Mouse (Mus musculus) left cerebral cortex, postnatal 14 days (tissue): Measurements from ENCODE around the gene Pld4. TPM values are rescaled to one million over a fixed set of nuclear protein-coding genes. Genes with fewer than 3 reads are reported as not detected.
A peak's percentile ranks its signal among the peaks of the same experiment; 100 is the strongest.

Experiments used
- DNase-seq, 2 experiments: peaks; one replicate each; pipeline ENCODE4 v3.0.0; 2021 to 2022; ENCODE audit warnings: low spot score in 2 of 2, mixed read lengths in 1 of 2
- intact Hi-C: fragments of 180-260 bp; cut with DNase I; formaldehyde crosslinking; loops from one replicate; pipeline ENCODE4 v1.15.1; 2025
- total RNA-seq, 2 experiments: library from RNA; stranded (reverse); gene quantifications; 2 replicates each; pipeline ENCODE4 v1.2.3; 2021

Gene Pld4
- total RNA-seq, 2 experiments from 2014 or later, result 9.8 to 11.4 TPM

DNA sequence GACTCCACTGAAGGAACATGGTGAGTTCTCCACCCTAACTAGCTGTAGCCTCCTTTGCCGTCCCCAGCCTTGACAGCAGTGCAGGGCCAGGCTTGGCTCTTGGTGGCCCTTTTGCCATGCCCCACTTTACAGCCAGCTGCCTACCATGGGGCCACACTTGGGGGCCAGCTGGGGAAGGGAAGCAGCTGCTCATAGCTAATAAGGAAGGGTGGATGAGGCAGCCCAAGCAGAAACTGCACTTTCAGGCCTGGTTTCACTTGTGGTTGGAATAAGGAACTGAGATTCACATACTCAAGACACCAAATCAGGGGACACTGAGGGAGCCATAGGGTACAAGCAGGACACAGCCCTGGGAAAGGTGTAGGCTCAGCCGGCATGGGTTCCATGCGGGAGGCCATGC lies 1.6 kb downstream of the Pld4 start:
- no peak for DNase-seq
- intact Hi-C loops, result no loop called here

DNA sequence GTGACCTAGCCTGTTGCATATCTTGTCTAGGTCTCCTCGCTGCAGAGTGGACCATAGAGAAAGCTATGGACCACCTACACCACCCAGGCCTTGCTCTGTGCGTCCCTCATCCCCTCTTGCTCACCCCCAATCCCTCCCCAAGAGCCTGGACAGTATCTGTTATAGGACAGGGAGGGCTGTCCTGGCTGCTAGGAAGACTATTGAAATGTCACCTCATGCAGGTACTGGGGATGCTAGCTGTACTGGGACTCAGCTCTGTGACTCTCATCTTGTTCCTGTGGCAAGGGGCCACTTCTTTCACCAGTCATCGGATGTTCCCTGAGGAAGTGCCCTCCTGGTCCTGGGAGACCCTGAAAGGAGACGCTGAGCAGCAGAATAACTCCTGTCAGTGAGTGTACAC lies 2.7 kb downstream of the Pld4 start:
- no peak for DNase-seq
- intact Hi-C loops, result no loop called here

DNA sequence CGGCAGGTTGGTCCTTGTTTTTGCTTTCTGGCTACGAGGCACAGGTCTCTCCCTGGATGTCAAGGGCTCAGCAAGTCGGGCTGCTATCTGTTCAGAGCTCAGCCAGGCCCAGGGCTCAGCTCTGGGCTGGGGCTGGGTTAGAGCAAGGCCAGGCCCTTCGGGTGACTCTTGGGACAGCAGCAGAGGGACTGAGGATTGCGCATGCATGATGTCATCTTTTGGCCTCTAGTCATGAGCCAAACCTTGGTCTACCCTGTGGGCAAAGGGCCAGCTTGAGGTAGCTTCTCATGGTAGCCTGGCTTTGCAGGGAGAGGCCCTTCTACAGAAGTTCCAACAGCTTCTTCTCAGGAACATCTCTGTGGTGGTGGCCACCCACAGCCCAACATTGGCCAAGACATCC lies 3.7 kb downstream of the Pld4 start:
- intact Hi-C loops, result no loop called here
- no peak for DNase-seq

DNA sequence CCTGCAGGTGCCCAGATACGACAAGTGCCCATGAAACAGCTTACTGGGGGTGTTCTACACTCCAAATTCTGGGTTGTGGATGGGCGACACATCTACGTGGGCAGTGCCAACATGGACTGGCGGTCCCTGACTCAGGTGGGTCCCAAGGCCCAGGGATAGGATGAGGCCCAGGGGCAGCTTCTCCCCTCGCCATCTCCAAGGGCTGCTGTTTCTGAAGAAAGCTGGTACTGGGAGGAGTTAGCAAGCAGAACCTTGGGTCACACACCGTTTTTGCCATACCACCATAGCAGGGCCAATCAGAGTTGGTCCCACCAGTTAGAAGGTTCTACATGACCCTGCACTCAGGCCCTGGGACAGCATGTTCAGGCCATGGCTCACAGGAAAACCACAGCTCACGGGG lies 4.5 kb downstream of the Pld4 start:
- intact Hi-C loops, result no loop called here
- no peak for DNase-seq

DNA sequence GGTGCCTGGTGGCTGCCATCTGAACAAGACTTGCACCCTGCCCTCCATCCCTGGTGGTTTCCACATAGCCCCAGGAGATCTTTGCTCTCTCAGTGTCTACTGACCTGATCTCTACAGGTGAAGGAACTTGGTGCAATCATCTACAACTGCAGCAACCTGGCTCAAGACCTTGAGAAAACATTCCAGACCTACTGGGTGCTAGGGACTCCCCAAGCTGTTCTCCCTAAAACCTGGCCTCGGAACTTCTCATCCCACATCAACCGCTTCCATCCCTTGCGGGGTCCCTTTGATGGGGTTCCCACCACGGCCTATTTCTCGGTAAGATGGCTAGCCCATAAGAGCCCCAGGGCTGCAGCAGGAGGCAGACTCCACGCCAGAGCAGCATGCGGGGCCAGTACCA lies 6.1 kb downstream of the Pld4 start:
- intact Hi-C loops, result no loop called here
- no peak for DNase-seq

DNA sequence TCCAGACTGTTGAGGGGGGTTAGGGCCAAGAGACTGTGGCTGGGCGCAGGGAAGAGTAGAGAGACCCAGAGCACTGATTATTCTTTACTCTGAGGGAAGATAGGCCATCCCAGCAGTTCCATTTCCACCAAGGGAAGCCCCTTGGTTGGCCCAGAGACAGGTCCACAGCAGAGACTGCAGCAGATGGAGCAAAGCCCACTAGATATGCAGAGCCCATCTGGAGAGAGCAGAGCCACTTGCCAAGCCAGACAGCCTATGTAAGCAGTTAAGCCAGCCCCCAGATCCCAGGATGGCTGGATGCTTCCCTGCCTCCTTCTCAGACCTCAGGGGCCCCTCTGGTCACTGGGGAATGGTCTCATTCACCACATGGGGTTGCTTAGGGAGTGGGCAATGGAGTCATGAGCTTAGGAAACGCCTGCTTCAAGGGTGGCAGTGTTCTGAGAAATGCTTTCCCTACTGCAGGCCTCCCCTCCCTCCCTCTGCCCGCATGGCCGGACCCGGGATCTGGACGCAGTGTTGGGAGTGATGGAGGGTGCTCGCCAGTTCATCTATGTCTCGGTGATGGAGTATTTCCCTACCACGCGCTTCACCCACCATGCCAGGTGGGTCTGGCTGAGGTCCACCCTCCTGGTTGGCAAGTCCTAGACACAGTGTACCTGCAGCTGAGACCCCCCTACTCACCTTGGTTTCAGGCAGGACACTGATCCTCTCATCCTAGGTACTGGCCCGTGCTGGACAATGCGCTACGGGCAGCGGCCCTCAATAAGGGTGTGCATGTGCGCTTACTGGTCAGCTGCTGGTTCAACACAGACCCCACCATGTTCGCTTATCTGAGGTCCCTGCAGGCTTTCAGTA lies 6.8 kb downstream of the Pld4 start:
- peak in 1 of 2 experiments; percentile 38 for DNase-seq
- intact Hi-C loops, result no loop called here

DNA sequence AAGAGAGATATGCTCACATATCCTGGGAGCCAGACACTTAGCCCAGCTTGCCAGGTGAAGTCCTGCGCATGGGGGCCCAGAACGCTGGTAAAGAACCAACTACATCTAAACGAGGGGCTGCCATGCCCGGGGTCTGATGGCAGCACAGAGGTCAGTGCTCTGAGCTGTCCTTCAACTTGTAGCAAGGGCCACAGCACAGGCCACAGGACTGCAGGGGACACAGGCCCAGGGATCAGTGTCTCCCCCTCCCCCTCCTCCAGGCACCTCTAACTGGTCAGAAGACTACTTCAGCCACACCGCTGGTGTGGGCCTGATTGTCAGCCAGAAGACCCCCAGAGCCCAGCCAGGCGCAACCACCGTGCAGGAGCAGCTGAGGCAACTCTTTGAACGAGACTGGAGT lies 7.7 kb downstream of the Pld4 start:
- intact Hi-C loops, result no loop called here
- no peak for DNase-seq

DNA sequence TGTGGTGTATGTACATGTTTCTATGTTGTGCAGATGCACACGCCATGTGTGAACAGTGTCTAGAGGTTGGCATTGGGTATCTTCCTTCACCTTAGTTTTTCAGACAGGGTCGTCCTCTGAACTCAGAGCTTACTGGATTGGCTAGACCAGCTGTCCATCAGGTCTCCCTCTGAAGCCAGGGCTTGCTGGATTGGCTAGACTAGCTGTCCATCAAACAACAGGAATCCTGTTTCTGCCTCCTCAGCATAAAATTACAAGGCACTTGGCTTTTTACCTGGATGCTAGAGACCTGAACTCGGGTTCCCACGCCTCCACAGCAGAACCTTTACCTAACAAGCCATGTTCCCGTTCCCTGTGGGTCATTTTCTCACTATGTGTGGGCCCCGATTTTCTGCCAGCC lies 8.6 kb downstream of the Pld4 start:
- intact Hi-C loops, result no loop called here

DNA sequence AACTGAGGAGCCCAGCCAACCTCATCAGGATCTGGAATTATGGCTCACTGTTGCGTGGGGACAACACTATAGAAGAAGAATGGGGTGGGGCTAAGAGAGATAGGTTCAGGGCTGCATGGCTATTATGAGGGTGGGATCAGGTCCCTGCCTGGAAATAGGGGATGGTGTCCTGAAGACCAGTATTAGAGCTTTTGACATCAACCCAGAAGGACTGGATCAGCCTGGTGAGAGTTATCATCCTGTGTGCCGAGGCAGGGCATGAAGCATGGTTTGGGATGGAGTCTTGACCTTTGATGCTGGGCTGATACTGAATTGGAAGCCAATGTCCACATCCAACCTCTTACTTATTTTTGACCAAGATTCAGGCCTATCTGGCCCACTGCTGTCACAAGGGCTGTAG lies 9.3 kb downstream of the Pld4 start:
- intact Hi-C loops, result no loop called here

More for the DNA sequence above, 8.6 kb downstream of the Pld4 start:
- DNase-seq, result peak in 1 of 2 experiments; percentile 41

DNA sequence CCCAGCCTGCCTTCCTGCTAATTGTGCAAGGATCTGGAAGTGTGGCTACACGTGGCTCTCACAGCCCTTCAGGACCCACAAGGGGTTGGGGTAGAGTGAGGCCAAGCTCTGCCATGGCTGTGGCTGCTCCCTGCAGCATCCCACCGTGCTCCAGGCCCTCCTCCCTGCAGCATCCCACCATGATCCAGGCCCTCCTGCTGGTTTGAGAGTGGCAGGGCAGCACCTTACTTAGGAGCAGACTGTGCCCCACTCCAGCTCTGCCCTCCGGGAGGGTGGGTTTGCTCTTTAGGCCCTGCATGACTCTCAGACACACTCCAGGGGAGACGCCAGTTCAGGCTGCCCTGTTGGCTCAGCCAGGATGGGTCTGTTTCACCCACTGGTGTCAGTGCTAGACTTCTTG lies 9.9 kb downstream of the Pld4 start:
- intact Hi-C loops, result no loop called here
- no peak for DNase-seq

More for the DNA sequence above, 9.3 kb downstream of the Pld4 start:
- no peak for DNase-seq

DNA sequence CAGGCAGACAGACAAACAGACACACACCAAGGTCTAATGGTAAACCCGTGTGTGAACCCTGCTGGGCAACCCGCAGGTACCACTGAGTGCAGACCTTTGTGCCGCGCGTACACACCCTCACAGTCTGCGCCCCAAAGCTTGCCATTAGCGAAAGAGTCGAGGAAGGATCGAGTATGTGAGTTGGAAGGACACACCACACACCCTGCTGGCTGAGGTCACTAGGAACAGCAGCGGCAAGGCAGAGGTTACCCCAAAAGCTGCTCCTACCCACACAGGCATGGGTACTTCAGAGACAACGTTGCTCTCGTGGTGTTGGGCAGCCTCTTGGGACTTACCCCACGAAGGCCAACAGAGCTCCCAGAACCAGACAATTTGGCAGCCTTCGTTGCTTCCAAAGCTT lies 11.9 kb downstream of the Pld4 start:
- DNase-seq, result no peak
- intact Hi-C loops, result no loop called here

DNA sequence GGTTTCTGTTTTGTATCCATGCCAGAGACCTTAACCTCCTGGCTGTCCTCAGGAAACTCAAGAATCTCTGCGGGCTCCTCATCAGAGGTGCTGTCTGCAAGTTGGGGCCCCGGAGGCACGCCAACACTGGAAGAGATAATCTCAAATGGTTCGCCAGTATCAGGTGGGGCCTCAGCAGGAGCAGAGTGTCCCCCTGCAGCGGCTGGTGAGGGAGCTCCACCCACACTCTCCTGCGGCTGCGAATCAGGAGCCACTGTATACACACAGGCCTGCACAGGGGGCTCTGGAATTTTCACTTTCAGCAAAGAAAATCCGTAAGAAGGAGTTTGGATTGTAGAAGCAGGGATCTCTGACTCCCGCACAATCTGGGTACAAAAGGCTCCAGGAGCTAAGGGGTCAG lies 12.9 kb downstream of the Pld4 start:
- intact Hi-C loops, result no loop called here

DNA sequence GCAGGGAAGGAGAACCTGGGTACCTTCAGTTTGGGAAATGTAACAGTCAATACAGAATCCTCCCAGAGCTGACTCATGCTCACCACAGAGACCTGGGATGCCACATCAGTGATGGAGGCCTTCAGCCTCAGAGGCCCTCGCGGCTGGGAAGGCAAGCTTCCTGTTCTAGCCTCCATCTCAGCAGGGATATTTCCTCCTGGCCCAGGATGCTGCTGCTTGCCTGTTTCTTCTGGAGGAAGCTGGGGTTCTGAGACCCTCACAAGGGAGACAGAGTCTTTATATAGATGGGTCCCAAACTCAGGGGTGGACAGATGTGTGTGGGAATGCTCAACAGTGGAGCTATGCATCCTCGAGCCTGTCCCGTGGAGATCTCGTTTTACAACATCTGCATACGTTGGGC lies 13.6 kb downstream of the Pld4 start:
- DNase-seq, result no peak
- intact Hi-C loops, result no loop called here

More for the DNA sequence above, 12.9 kb downstream of the Pld4 start:
- no peak for DNase-seq

DNA sequence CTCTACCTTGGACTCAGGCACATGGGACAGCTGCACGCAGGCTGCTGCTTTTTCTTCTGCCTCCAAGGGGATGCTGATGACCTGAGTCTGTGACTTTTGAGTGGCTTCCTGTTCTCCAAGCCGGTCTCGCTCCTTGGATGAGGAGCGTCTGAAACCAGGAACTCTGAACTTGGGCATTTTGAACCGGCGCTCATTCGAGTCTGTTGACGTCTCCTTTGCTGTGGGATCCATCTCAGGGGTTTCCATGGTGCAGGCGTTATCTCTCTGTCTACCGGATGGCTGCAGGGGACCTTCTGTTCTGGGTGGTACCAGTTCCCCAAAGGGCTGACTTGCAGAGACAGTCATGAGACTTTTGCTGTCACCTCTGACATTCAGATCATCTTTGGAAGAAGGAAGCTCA lies 14.0 kb downstream of the Pld4 start:
- DNase-seq, result no peak
- intact Hi-C loops, result no loop called here

DNA sequence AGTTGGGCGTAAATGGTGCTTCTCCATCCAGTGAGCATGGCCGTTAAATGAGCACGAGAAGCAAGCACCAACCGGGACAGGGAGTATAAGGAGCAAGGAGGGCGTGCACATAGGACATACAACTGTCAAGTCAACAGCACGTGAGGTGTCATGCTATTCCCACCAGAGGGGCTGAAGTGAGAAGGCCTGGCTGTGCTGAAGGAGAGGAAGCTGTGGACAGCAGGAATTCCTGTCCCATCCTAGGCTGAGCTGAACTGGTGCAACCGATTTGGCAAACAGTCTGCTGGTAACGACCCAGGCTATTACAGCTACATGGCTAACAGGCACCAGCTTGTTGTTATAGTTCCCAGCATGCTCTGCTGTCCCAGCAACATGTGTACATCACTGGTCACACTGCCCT lies 30.6 kb downstream of the Pld4 start:
- intact Hi-C loops, result loop anchor here (10.0 kb wide), 1 partner anchor 46 kb away; no protein-coding TSS in a partner anchor
- no peak for DNase-seq

DNA sequence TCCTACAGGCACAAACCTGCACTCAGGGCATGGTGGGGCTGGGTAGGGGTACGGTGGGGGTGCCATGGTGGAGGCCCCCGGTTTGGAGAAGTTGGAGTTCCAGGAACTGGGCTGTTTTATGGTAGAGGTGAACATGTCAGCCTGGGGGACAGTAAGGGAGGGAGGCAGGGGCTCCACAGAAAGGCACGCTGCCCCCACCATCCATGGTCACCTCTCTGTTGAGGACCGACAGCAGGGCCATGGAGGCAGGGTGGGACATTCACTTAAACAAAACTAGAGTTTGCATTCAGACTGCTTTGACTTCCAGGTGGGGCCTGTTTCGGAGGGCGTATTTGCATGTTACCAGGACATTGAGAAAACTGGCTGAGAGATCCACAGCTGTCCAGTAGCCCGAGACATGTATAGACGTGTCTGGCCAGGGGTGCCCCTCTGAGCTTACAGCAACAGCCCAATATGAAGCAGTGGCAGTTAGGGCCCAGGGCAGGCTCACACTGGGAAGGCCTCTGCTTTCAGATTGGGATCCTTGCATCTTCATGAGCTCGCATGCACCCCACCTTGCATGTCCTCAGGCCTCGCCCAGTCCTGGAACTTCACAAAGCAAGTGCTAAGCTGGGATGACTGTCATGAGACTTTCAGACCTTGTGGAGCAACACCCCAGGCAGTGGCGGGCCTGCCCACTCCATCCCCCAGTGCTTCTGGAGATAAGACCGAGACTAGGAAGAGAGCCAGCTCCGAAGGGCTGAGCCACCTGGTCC lies 33.3 kb downstream of the Pld4 start:
- intact Hi-C loops, result loop anchor here (10.0 kb wide), 1 partner anchor 49 kb away; no protein-coding TSS in a partner anchor
- no peak for DNase-seq

DNA sequence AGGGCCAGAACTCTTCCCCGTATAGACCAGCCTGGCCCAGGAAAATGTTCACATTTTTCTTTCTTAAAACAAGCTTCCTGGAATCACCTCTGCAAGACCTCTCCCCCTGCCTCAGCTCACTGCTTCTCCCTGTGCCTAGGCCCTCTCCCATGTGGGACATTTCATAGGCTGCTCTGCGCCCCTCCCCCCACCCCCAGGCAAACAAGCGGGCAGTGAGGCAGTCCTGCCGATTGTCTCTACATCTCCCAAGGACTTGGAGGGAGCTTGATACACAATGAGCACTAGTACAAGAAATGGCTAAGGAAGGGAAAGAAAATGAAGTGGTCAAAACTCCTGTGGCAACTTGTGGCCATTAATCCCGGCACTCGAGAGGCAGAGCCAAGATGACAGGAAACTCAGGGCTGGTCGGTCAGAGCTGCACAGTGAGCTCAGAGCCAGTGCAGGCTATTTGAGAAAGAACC lies 33.9 kb downstream of the Pld4 start:
- intact Hi-C loops, result loop anchor here (10.0 kb wide), 1 partner anchor 50 kb away; no protein-coding TSS in a partner anchor
- no peak for DNase-seq

DNA sequence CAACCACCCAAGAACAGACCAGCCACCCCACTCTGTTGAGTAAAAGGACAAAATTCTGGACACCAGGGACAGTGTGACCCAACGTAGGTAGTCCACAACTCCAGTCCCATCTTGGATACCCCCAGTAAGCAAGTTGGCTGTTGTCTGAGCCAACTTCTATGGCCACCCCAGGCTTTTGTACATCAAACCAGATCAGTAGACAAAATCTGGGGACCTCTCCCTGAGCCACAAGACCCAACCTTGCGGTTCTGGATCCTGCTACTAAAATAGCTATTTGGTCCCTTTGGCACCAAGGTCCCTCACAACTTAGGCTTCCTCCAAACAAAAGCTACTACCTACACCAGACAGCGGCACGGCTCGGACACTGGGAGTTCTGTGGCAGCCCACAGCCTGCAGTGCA lies 34.5 kb downstream of the Pld4 start:
- intact Hi-C loops, result loop anchor here (10.0 kb wide), 1 partner anchor 50 kb away; no protein-coding TSS in a partner anchor
- no peak for DNase-seq

DNA sequence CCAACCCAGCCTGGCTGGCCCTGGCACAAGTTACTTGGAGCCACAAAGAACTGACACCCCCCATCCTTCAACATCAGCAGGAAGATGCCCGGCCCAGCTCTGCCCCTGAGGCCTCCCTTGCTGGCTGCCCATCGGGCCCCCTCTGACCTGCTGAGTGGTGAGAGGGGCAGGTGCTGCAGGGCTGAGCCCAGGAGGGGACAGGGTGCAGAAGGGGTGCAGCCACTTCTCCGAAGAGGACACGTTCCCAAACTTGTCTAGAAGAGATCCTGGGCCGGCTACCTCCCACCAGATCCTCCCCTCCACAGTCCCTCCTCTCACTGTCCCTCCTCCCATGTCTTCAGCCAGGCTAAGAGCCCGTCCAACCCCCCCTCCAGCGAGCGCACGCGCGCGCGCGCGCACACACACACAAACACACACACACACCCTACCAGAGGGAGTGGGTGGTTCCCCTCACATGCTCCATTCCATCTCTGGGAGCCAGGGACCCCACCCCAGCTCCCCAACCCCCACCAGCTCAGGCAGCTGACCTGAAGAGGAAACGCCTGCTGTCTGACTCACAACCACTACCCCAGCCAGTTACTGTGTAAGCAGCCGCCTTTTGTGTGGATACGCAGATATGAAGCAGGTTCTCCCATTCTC lies 35.1 kb downstream of the Pld4 start:
- DNase-seq, result no peak
- intact Hi-C loops, result loop anchor here (10.0 kb wide), 1 partner anchor 51 kb away; no protein-coding TSS in a partner anchor
